Mouse (Mus musculus) G1E (cell line): ENCODE measurements around the gene Sptb.

Source experiments
- CTCF ChIP-seq: IDR thresholded peaks from 2 replicates; pipeline ENCODE4 v1.5.1; 2012; ENCODE audit warnings: low read depth, low read length, inconsistent platforms, mixed read lengths
- GATA1 ChIP-seq: IDR thresholded peaks from 2 replicates; pipeline ENCODE4 v1.6.1; 2012; ENCODE audit warnings: borderline replicate concordance, low read length, inconsistent platforms, mixed read lengths
- POLR2AphosphoS5 ChIP-seq: IDR thresholded peaks from 2 replicates; pipeline ENCODE4 v1.6.1; 2012; ENCODE audit warnings: low read depth, low read length, inconsistent platforms; ENCODE audit not compliant: insufficient replicate concordance

GRCm38 (mm10) chr12:76720572-76720971, 10.2 kb upstream of the Sptb start:
- TF ChIP-seq CTCF (no peak), POLR2AphosphoS5 (no peak), GATA1 (no peak)
